Mouse (Mus musculus) forebrain, embryonic 10.5 days (tissue): ENCODE measurements around the gene Kifc5b. TPM values are rescaled to one million over a fixed set of nuclear protein-coding genes. Genes with fewer than 3 reads are reported as not detected.

Source experiments
- DNase-seq: peaks from one replicate; pipeline ENCODE4 v3.0.0-alpha.2; 2017; ENCODE audit warnings: low spot score; ENCODE audit errors: extremely low spot score
- H3K27ac ChIP-seq: fragments of 300-500 bp; sonication (generic); 2 replicates; pipeline ENCODE4 v1.5.1; 2016; ENCODE audit warnings: mild to moderate bottlenecking
- H3K27me3 ChIP-seq: fragments of 300-500 bp; sonication (generic); 2 replicates; pipeline ENCODE4 v1.6.1; 2016; ENCODE audit warnings: mild to moderate bottlenecking; ENCODE audit not compliant: poor library complexity, severe bottlenecking
- H3K36me3 ChIP-seq: fragments of 300-500 bp; sonication (generic); replicated peaks from 2 replicates; pipeline ENCODE4 v1.6.1; 2016; ENCODE audit warnings: mild to moderate bottlenecking, moderate library complexity
- H3K4me1 ChIP-seq: fragments of 300-500 bp; sonication (generic); 2 replicates; pipeline ENCODE4 v1.6.1; 2016
- H3K4me3 ChIP-seq: fragments of 300-500 bp; sonication (generic); 2 replicates; pipeline ENCODE4 v1.5.1; 2016; ENCODE audit warnings: mild to moderate bottlenecking, moderate library complexity
- H3K9me3 ChIP-seq: fragments of 300-500 bp; sonication (generic); 2 replicates; pipeline ENCODE4 v1.6.1; 2016; ENCODE audit warnings: mild to moderate bottlenecking, moderate library complexity
- WGBS: fragments of 180-500 bp; shearing (Covaris S2); methylation state at CpG from one replicate; pipeline ENCODE4 v1.1.7; 2016; 5-methylcytosine and 5-hydroxymethylcytosine counted together
- polyA plus RNA-seq: library from polyadenylated mRNA; unstranded; fragments of >200 nt; fragmentation: Nextera tagmentation; extraction: Ambion mirVana; gene quantifications from 2 replicates; pipeline ENCODE4 v1.2.1, GENCODE M21; 2016

The Kifc5b gene
- polyA plus RNA-seq, 1 experiment from 2014 or later = 11.7 TPM

DNA sequence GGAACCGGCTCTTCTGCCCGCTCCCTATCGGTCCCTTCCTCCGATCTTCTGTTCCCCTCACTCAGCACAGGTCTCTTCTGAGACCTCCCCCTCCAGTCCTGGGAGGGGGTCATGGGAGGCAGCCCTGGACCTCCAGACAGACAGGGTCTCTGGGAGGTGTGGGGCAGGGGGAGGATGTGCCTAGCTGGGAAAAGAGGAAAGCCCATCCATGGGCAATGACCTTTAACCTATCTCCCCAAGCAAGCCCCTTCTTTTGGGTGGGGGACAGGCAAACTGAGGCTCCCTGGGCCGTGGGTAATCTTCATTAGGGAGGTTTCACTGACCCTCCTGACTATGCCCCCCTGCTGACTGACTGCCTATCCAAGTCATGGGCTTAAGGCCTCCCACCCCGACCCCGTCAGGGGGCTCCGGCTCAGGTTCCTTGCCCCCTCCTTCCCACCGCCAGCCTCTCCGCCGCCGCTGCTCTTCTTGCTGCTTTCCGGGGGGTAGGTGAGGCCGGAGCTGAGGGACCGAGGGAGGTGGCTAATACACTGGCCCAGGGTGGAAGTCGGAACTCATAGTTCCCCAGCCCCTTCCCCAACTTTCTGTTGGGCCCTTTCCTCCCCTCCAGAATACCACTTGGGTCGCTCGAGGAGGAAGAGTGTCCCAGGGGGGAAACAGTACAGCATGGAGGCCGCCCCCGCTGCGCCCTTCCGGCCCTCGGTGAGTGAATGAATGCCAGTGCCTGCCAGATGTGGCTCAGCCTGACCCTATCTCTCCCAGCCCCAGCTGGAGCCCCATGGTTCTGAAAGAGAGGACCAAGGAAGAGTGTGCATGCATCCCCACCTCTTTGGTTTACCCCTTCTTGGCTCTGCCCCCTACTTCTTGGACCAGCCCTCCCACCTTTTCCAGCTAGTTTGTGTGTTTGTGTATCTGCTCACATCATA, 35.3 kb downstream of the Kifc5b start:
- 2% methylated on average over 23 of the region's 23 CpGs for WGBS
- H3K9me3 ChIP-seq = no peaks in the 10 kb centered on the region
- peak overlapping the region; percentile 79 for H3K4me3 ChIP-seq
- H3K36me3 ChIP-seq = peaks cover 38% of the 10 kb centered on the region
- peaks cover 17% of the 10 kb centered on the region for H3K27me3 ChIP-seq
- peak overlapping the region; percentile 88 for H3K27ac ChIP-seq
- H3K4me1 ChIP-seq = peaks cover 74% of the 10 kb centered on the region
- no peak for DNase-seq

GRCm38 (mm10) chr17:26953201-26953600, 36.3 kb downstream of the Kifc5b start:
- Histone ChIP-seq H3K4me3 (peak overlapping the region; percentile 79), H3K9me3 (no peaks in the 10 kb centered on the region), H3K27me3 (peaks cover 17% of the 10 kb centered on the region), H3K36me3 (peaks cover 48% of the 10 kb centered on the region), H3K27ac (peak overlapping the region; percentile 88), H3K4me1 (peaks cover 66% of the 10 kb centered on the region)
- DNase-seq = no peak
- WGBS = 21% methylated on average over 6 of the region's 6 CpGs

DNA sequence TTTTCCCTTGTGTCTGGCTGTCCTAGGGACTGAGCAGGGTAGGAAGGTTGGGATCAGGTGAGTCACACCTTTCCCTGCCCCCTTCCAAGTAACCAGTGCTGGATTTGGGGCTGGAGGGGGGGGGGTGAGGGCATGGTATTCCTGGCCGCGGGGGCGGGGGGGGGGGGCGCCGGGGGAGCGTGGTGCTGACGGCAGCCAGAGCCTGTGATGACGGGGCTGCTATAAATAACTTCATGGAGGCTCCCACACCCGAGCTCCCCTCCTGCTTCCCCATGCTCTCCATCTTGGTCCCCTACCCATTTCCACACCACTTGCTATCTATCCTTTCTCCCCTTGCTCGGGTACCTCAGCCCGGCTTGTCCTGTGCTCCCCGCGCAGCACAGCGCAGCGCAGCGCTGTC, 36.8 kb downstream of the Kifc5b start:
- peak overlapping the region; percentile 79 for H3K4me3 ChIP-seq
- DNase-seq = no peak
- peaks cover 17% of the 10 kb centered on the region for H3K27me3 ChIP-seq
- no peaks in the 10 kb centered on the region for H3K9me3 ChIP-seq
- H3K4me1 ChIP-seq = peaks cover 60% of the 10 kb centered on the region
- WGBS = 20% methylated on average over 13 of the region's 16 CpGs
- H3K36me3 ChIP-seq = peaks cover 53% of the 10 kb centered on the region
- peak overlapping the region; percentile 88 for H3K27ac ChIP-seq

DNA sequence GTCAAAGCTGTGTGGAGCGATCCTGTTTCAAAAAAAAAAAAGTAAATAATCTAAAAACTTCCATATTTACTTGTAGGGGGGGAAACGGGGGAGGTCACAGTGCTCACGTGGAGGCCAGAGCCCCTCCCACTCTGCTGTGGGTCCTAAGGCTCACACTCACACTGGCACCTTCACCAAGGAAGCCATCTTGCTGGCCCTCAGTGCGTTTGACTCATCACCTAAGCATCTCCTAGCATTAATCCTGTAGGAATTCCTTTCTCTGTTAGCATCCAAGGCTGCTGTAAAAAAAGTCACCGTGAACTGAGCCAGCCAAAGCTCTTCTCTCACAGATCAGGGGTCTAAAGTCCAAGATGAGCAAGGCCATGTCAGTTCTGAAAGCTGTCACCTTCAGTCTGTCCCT, 39.4 kb downstream of the Kifc5b start:
- peaks cover 17% of the 10 kb centered on the region for H3K27me3 ChIP-seq
- H3K9me3 ChIP-seq = no peaks in the 10 kb centered on the region
- H3K36me3 ChIP-seq = peaks cover 79% of the 10 kb centered on the region
- no peak overlapping the region for H3K4me3 ChIP-seq
- H3K27ac ChIP-seq = no peak overlapping the region
- H3K4me1 ChIP-seq = peaks cover 35% of the 10 kb centered on the region
- 90% methylated on average over 5 of the region's 5 CpGs for WGBS
- DNase-seq = no peak

DNA sequence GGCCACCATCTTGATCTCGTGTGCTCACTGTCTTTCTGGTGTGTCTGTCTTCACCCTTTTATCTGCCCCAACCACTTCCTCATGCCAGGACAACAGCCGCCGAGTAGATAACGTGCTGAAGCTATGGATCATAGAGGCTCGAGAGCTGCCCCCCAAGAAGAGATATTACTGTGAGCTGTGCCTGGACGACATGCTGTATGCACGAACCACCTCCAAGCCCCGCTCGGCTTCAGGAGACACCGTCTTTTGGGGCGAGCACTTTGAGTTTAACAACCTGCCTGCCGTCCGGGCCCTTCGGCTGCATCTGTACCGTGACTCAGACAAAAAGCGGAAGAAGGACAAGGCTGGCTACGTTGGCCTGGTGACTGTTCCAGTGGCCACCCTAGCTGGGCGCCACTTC, 40.0 kb downstream of the Kifc5b start:
- no peaks in the 10 kb centered on the region for H3K9me3 ChIP-seq
- DNase-seq = no peak
- H3K4me3 ChIP-seq = no peak overlapping the region
- 90% methylated on average over 18 of the region's 18 CpGs for WGBS
- H3K4me1 ChIP-seq = peaks cover 29% of the 10 kb centered on the region
- peaks cover 17% of the 10 kb centered on the region for H3K27me3 ChIP-seq
- peaks cover 85% of the 10 kb centered on the region for H3K36me3 ChIP-seq
- H3K27ac ChIP-seq = no peak overlapping the region

DNA sequence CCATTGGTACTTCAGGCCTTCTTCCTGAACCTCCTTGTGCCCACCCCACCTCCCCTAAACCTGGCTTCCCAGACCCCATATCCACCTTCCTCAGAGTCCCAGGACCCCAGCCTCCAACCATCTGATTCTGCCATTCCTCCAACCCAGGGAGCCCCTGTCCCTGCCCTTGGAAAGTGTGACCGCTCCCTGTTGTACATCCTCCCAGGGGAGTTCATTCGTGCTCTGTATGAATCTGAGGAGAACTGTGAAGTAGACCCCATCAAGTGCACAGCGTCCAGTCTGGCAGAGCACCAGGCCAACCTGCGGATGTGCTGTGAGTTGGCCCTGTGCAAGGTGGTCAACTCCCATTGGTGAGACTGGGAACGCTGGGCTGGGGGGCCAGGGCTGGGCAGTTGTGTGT, 41.0 kb downstream of the Kifc5b start:
- 92% methylated on average over 5 of the region's 5 CpGs for WGBS
- no peak for DNase-seq
- H3K27me3 ChIP-seq = peaks cover 9% of the 10 kb centered on the region
- H3K4me1 ChIP-seq = peaks cover 19% of the 10 kb centered on the region
- no peaks in the 10 kb centered on the region for H3K9me3 ChIP-seq
- H3K27ac ChIP-seq = no peak overlapping the region
- peaks cover 90% of the 10 kb centered on the region for H3K36me3 ChIP-seq
- no peak overlapping the region for H3K4me3 ChIP-seq

DNA sequence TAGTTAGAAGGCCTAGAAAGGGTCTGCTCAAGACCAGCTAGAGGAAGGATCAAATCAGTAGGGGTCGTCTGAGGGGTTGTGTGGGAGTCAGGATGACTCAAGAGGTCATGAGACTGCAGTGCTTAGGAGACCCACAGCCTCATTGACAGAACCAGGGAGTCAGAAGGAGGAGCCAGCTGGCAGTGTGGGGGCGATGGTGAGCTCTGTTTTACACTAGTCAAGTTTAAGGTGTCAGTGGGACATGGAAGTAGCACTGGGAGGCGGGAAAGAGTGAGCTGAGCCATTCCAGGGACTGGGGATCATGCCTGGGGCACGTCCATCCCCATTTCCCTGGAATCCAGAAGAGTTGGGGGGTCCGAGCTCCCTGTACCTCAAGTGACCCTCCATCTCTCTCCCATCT, 42.0 kb downstream of the Kifc5b start:
- no peak overlapping the region for H3K4me3 ChIP-seq
- DNase-seq = no peak
- H3K4me1 ChIP-seq = peaks cover 9% of the 10 kb centered on the region
- WGBS = 74% methylated on average over 5 of the region's 5 CpGs
- no peaks in the 10 kb centered on the region for H3K27me3 ChIP-seq
- H3K36me3 ChIP-seq = peaks cover 94% of the 10 kb centered on the region
- H3K27ac ChIP-seq = no peak overlapping the region
- H3K9me3 ChIP-seq = no peaks in the 10 kb centered on the region

DNA sequence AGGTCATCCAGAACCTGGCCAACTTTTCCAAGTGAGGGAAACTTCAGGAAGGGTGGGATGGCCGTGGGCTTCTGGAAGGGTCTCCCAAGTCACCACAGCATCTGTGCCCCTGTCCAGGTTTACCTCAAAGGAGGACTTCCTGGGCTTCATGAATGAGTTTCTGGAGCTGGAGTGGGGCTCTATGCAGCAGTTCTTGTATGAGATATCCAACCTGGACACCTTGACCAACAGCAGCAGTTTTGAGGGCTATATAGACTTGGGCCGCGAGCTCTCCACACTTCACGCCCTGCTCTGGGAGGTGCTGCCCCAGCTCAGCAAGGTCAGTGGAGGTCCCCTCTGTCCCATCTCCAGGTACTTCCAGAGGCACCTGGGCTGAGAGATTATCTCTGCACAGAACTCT, 42.9 kb downstream of the Kifc5b start:
- Histone ChIP-seq H3K27ac (no peak overlapping the region), H3K36me3 (peaks cover 99% of the 10 kb centered on the region), H3K4me1 (peaks cover 1% of the 10 kb centered on the region; the same call in 1 of the 2 replicates), H3K4me3 (no peak overlapping the region), H3K9me3 (no peaks in the 10 kb centered on the region), H3K27me3 (no peaks in the 10 kb centered on the region)
- WGBS = 95% methylated on average over 4 of the region's 4 CpGs
- DNase-seq = no peak

DNA sequence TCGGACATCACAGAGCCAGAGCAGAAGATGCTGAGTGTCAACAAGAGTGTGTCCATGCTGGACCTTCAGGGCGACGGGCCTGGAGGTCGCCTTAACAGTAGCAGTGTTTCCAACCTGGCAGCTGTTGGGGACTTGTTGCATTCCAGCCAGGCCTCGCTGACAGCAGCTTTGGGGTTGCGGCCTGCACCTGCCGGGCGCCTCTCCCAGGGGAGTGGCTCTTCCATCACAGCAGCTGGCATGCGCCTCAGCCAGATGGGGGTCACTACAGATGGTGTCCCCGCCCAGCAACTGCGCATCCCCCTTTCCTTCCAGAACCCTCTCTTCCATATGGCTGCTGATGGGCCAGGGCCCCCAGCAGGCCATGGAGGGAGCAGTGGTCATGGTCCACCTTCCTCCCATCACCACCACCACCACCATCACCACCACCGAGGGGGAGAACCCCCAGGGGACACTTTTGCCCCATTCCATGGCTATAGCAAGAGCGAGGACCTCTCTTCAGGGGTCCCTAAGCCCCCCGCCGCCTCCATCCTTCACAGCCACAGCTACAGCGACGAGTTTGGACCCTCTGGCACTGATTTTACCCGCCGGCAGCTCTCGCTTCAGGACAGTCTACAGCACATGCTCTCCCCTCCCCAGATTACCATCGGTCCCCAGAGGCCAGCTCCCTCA, 44.8 kb downstream of the Kifc5b start:
- no peaks in the 10 kb centered on the region for H3K9me3 ChIP-seq

DNA sequence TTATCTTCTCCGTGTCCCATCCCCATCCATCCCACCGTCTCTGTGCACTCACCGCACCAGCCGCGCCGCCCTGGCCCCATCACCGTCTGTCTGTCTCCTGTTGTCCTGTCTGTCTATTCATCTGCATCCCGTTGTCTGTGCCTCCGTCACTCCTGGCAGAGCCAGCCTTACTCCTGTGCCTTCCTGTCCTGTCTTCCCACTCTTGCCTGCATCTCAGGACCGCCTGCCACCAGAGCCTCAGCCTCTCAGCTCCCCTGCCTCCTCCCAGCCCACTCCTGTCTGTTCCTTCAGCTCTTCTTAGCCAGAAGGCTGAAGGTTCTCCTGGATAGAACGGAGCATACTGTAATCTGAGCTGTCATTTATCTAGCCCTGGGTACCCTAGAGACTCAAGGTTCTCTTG, 50.1 kb downstream of the Kifc5b start:
- Histone ChIP-seq H3K27me3 (no peaks in the 10 kb centered on the region), H3K27ac (no peak overlapping the region), H3K4me3 (no peak overlapping the region), H3K4me1 (peaks cover 18% of the 10 kb centered on the region), H3K9me3 (no peaks in the 10 kb centered on the region), H3K36me3 (peaks cover 91% of the 10 kb centered on the region)
- 90% methylated on average over 11 of the region's 11 CpGs for whole genome bisulfite sequencing
- DNase-seq = no peak

More for the DNA sequence above, 44.8 kb downstream of the Kifc5b start:
- peaks cover 99% of the 10 kb centered on the region for H3K36me3 ChIP-seq
- no peaks in the 10 kb centered on the region for H3K4me1 ChIP-seq
- 92% methylated on average over 21 of the region's 21 CpGs for WGBS
- 0 out of 2 replicates have a peak overlapping the region, but pooled peaks have one; percentile 1 for H3K4me3 ChIP-seq
- no peak overlapping the region for H3K27ac ChIP-seq
- no peaks in the 10 kb centered on the region for H3K27me3 ChIP-seq
- no peak for DNase-seq

- H3K27ac ChIP-seq = no peak overlapping the region
- WGBS = 91% methylated on average over 6 of the region's 6 CpGs
- DNase-seq = no peak
- H3K27me3 ChIP-seq = no peaks in the 10 kb centered on the region
- H3K4me3 ChIP-seq = no peak overlapping the region
- peaks cover 86% of the 10 kb centered on the region for H3K36me3 ChIP-seq
- H3K4me1 ChIP-seq = peaks cover 22% of the 10 kb centered on the region
- H3K9me3 ChIP-seq = no peaks in the 10 kb centered on the region
Observed at GRCm38 (mm10) chr17:26967477-26967876, 50.6 kb downstream of the Kifc5b start.

- 87% methylated on average over 6 of the region's 6 CpGs for WGBS
- H3K4me3 ChIP-seq = no peak overlapping the region
Observed at GRCm38 (mm10) chr17:26968200-26968611, 51.3 kb downstream of the Kifc5b start.

DNA sequence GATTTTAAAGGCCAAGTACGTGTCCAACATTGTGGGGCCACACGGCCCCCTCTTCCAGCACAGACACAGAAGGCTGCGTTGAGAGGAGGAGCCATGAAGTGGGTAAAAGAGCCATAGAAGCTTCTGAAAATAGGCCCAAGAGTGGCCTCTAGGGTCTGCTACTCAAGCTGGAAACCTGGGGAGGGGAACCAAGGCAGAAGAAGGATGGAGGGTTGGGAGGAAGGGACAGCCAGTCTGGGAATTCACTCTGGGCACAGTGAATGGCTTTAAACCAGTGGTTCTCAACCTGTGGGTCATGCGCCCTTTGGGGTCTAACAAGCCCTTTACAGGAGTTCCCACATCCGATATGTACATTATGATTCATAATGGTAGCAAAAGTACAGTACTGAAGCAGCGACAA, 52.4 kb downstream of the Kifc5b start:
- Histone ChIP-seq H3K4me1 (peaks cover 32% of the 10 kb centered on the region), H3K9me3 (no peaks in the 10 kb centered on the region), H3K36me3 (peaks cover 72% of the 10 kb centered on the region), H3K27me3 (no peaks in the 10 kb centered on the region), H3K27ac (no peak overlapping the region), H3K4me3 (no peak overlapping the region)
- WGBS = 87% methylated on average over 6 of the region's 6 CpGs
- no peak for DNase-seq

More at GRCm38 (mm10) chr17:26968200-26968611, 51.3 kb downstream of the Kifc5b start:
- no peak for DNase-seq
- H3K4me1 ChIP-seq = peaks cover 22% of the 10 kb centered on the region
- no peaks in the 10 kb centered on the region for H3K27me3 ChIP-seq
- H3K27ac ChIP-seq = no peak overlapping the region
- H3K36me3 ChIP-seq = peaks cover 79% of the 10 kb centered on the region
- no peaks in the 10 kb centered on the region for H3K9me3 ChIP-seq
